Mouse (Mus musculus) small intestine, adult 2 months (tissue): ENCODE measurements at regions not wholly inside any gene's neighbourhood (a gene's known extent, or its start where the extent isn't known, plus 50 kb on each side); places are given as distances from the start of the nearest gene placed in this dataset.

Experiments
- CTCF ChIP-seq: fragments of 200-500 bp; IDR thresholded peaks from 2 replicates; pipeline ENCODE4 v1.5.1; 2012; ENCODE audit warnings: low read depth, mild to moderate bottlenecking, control low read depth, inconsistent platforms, low read length, moderate library complexity, mixed read lengths; ENCODE audit not compliant: insufficient replicate concordance, insufficient read length; ENCODE audit errors: extremely low read depth
- POLR2A ChIP-seq: fragments of 200-500 bp; IDR thresholded peaks from 2 replicates; pipeline ENCODE4 v1.6.1; 2012; ENCODE audit warnings: low read depth, mild to moderate bottlenecking, control low read depth, inconsistent platforms, low read length, moderate library complexity

GRCm38 (mm10) chr13:28524411-28524810, 267.1 kb downstream of the Gm11361 start:
- TF ChIP-seq POLR2A (no peak), CTCF (no peak)
